Mouse (Mus musculus): ENCODE data around the gene Tmem136. TPM values are rescaled to one million over a fixed set of nuclear protein-coding genes. Genes with fewer than 3 reads are reported as not detected.

Tmem136 gene
- total RNA-seq, 1 experiment = 5.1 TPM

DNA sequence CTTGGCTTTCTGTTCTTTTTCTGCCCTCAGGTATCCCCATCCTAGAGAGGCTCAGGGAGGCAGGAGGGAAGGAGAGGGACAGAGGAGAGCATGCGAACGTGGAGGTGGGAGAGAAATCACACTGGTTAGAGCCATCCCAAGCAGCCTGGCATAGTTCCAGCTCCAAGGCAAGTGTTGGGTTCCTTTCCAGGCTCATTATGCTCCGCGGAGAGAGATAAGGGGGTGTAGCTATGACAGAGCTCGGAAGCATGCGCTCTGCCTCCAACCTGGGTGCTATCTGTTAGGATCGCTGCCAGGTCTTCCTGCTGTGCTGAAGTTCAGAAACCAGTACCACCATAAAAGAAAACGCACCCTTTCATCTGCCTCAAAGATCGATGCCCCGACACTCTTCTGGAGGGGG lies 33.7 kb upstream of the Tmem136 start:
- Histone ChIP-seq H3K36me3 (ENCODE audit: control insufficient read depth, insufficient read depth, low read length, poor library complexity, severe bottlenecking) (no peaks in the 10 kb centered on the region), H3K4me3 (ENCODE audit: insufficient read depth in 1 of 2, low read depth in 1 of 2, low read length in 2 of 2, poor library complexity in 1 of 2, severe bottlenecking in 1 of 2) (no peak overlapping the region), H3K9ac (ENCODE audit: insufficient read depth, low read depth, low read length, poor library complexity, severe bottlenecking) (no peak overlapping the region), H3K4me1 (ENCODE audit: control insufficient read depth in 2 of 2, insufficient read depth in 2 of 2, low read length in 2 of 2, poor library complexity in 1 of 2) (peaks cover 0 to 2% of the 10 kb centered on the region in 2 experiments; a peak in 1 of 4 replicates), H3K27ac (ENCODE audit: insufficient read depth, low read depth, low read length, poor library complexity, severe bottlenecking) (no peak overlapping the region), H3K9me3 (ENCODE audit: control insufficient read depth, insufficient read depth, low read depth, low read length) (no peaks in the 10 kb centered on the region)
- in situ Hi-C loops (cut with MboI; ENCODE audit: low sequenced_read_pairs in 2 of 2, unreplicated experiment in 2 of 2) = no loop called here
- TF ChIP-seq MAFK (IDR thresholded peaks at IDR 0.05; ENCODE audit: insufficient read depth, low read depth, low read length) (no peak), CHD2 (IDR thresholded peaks at IDR 0.05; ENCODE audit: low read depth, low read length) (no peak), ZNF384 (IDR thresholded peaks at IDR 0.05; ENCODE audit: low read depth, low read length) (no peak), ZC3H11A (IDR thresholded peaks at IDR 0.05; ENCODE audit: borderline replicate concordance, low read depth, low read length) (no peak), HCFC1 (IDR thresholded peaks at IDR 0.05; ENCODE audit: borderline replicate concordance, insufficient read depth, low read length) (no peak)
- no peak for DNase-seq (ENCODE audit: low read depth, low spot score)

DNA sequence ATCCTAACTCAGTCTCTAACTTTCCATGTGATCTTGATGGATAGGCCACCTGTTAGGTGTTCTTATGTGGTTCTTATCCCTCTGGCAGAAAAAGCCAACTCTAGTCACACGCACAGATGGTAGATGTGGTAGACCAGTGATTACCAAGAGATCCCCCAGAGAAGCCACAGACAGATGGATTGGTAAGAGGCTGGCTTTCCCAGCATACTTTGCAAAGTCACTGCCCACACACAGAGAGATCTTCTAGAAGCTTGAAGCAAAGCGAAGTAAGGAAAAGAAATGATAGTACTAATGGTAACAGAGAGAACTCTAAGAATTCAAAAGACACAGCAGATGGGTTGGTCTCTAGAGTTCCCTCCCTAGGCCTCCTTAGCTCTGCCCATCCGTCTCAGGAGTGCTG lies 33.1 kb upstream of the Tmem136 start:
- in situ Hi-C loops (cut with MboI; ENCODE audit: low sequenced_read_pairs in 2 of 2, unreplicated experiment in 2 of 2) = loop anchor here in 1 of 2 experiments (10.0 kb wide), 1 partner anchor 55 kb away; no protein-coding TSS in a partner anchor
- no peaks in the 10 kb centered on the region for H3K36me3 ChIP-seq (ENCODE audit: control insufficient read depth, insufficient read depth, low read length, poor library complexity, severe bottlenecking)
- H3K4me1 ChIP-seq (ENCODE audit: control insufficient read depth in 2 of 2, insufficient read depth in 2 of 2, low read length in 2 of 2, poor library complexity in 1 of 2) = peaks cover 0 to 2% of the 10 kb centered on the region in 2 experiments; a peak in 1 of 4 replicates
- no peak overlapping the region for H3K27ac ChIP-seq (ENCODE audit: insufficient read depth, low read depth, low read length, poor library complexity, severe bottlenecking)
- no peak overlapping the region for H3K9ac ChIP-seq (ENCODE audit: insufficient read depth, low read depth, low read length, poor library complexity, severe bottlenecking)
- H3K9me3 ChIP-seq (ENCODE audit: control insufficient read depth, insufficient read depth, low read depth, low read length) = no peaks in the 10 kb centered on the region
- TF ChIP-seq ZC3H11A (IDR thresholded peaks at IDR 0.05; ENCODE audit: borderline replicate concordance, low read depth, low read length) (no peak), ZNF384 (IDR thresholded peaks at IDR 0.05; ENCODE audit: low read depth, low read length) (no peak), CHD2 (IDR thresholded peaks at IDR 0.05; ENCODE audit: low read depth, low read length) (no peak), MAFK (IDR thresholded peaks at IDR 0.05; ENCODE audit: insufficient read depth, low read depth, low read length) (no peak), HCFC1 (IDR thresholded peaks at IDR 0.05; ENCODE audit: borderline replicate concordance, insufficient read depth, low read length) (no peak)
- DNase-seq (ENCODE audit: low read depth, low spot score) = no peak
- no peak overlapping the region for H3K4me3 ChIP-seq (ENCODE audit: insufficient read depth in 1 of 2, low read depth in 1 of 2, low read length in 2 of 2, poor library complexity in 1 of 2, severe bottlenecking in 1 of 2)

DNA sequence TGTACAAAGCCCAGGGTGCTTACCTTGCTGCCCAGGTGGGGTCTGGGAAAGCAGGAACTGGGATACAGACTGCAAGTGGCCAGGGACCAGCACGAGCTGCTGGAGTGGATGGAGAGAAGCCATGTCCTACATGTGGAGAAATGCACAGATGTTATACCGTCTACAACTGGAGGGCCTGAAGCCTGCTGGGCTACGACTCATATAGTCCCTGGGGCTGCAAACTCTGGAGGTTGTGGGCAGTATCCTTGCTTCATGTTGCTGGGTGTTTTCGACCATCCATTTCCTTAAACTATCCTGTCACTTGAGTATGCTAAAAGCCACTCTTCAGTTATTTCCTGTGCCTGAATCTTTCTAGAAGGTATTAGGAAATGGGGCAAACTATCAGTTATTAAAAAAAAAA lies 28.8 kb upstream of the Tmem136 start:
- no peak for TF ChIP-seq HCFC1 (IDR thresholded peaks at IDR 0.05; ENCODE audit: borderline replicate concordance, insufficient read depth, low read length)
- no peak for TF ChIP-seq ZC3H11A (IDR thresholded peaks at IDR 0.05; ENCODE audit: borderline replicate concordance, low read depth, low read length)
- TF ChIP-seq ZNF384 (IDR thresholded peaks at IDR 0.05; ENCODE audit: low read depth, low read length) = no peak
- TF ChIP-seq CHD2 (IDR thresholded peaks at IDR 0.05; ENCODE audit: low read depth, low read length) = no peak
- in situ Hi-C loops (cut with MboI; ENCODE audit: low sequenced_read_pairs in 2 of 2, unreplicated experiment in 2 of 2) = loop anchor here in 1 of 2 experiments (10.0 kb wide), 1 partner anchor 60 kb away; no protein-coding TSS in a partner anchor

DNA sequence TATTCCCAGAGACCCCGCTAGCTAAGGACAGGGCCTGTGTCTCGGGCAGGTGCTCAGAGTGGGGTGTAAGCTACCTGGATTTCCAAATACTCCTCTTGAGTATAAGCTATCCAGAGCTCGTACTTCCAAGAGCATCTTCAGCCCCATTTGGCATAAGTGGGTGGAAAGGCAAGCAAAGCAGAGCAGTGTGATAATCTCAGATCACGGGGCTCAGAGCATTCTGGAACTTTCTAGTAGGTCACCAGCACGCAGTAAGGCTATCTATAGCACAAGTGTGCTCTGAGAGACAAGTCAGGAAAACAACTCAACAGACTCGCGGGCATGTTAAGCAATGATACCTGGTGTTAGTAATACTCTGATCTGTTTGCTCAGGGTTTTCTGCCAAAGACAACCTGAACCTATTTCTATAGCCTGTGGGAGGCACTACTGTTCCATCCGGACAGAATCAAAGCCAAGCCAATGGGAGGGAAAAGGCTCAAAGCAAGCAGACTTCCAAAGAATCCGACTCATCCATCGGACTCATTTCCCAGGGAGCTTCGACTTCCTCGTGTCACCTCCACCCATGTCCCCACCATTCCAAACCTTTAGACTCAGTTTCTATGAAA lies 27.9 kb upstream of the Tmem136 start:
- DNase-seq (ENCODE audit: low read depth, low spot score) = no peak
- no peaks in the 10 kb centered on the region for H3K4me1 ChIP-seq (ENCODE audit: control insufficient read depth in 2 of 2, insufficient read depth in 2 of 2, low read length in 2 of 2, poor library complexity in 1 of 2)
- in situ Hi-C loops (cut with MboI; ENCODE audit: low sequenced_read_pairs in 2 of 2, unreplicated experiment in 2 of 2) = loop anchor here (5.0 to 10.0 kb wide), 3 partner anchors 60 to 138 kb away; partner anchors contain the start of gene Pou2f3 (in 1 of the 2)
- no peaks in the 10 kb centered on the region for H3K9me3 ChIP-seq (ENCODE audit: control insufficient read depth, insufficient read depth, low read depth, low read length)
- no peak overlapping the region for H3K27ac ChIP-seq (ENCODE audit: insufficient read depth, low read depth, low read length, poor library complexity, severe bottlenecking)
- no peaks in the 10 kb centered on the region for H3K36me3 ChIP-seq (ENCODE audit: control insufficient read depth, insufficient read depth, low read length, poor library complexity, severe bottlenecking)
- H3K4me3 ChIP-seq (ENCODE audit: insufficient read depth in 1 of 2, low read depth in 1 of 2, low read length in 2 of 2, poor library complexity in 1 of 2, severe bottlenecking in 1 of 2) = no peak overlapping the region
- TF ChIP-seq ZNF384 (IDR thresholded peaks at IDR 0.05; ENCODE audit: low read depth, low read length) (no peak), ZC3H11A (IDR thresholded peaks at IDR 0.05; ENCODE audit: borderline replicate concordance, low read depth, low read length) (peak; percentile 50; the same call in 1 of the 2 replicates)
- H3K9ac ChIP-seq (ENCODE audit: insufficient read depth, low read depth, low read length, poor library complexity, severe bottlenecking) = no peak overlapping the region

More for the DNA sequence above, 28.8 kb upstream of the Tmem136 start:
- Histone ChIP-seq H3K9ac (ENCODE audit: insufficient read depth, low read depth, low read length, poor library complexity, severe bottlenecking) (no peak overlapping the region), H3K27ac (ENCODE audit: insufficient read depth, low read depth, low read length, poor library complexity, severe bottlenecking) (no peak overlapping the region), H3K4me3 (ENCODE audit: insufficient read depth in 1 of 2, low read depth in 1 of 2, low read length in 2 of 2, poor library complexity in 1 of 2, severe bottlenecking in 1 of 2) (no peak overlapping the region), H3K9me3 (ENCODE audit: control insufficient read depth, insufficient read depth, low read depth, low read length) (no peaks in the 10 kb centered on the region), H3K36me3 (ENCODE audit: control insufficient read depth, insufficient read depth, low read length, poor library complexity, severe bottlenecking) (no peaks in the 10 kb centered on the region), H3K4me1 (ENCODE audit: control insufficient read depth in 2 of 2, insufficient read depth in 2 of 2, low read length in 2 of 2, poor library complexity in 1 of 2) (no peaks in the 10 kb centered on the region)
- DNase-seq (ENCODE audit: low read depth, low spot score) = no peak

Data from ES-E14 (cell line).